Mouse (Mus musculus): ENCODE measurements at regions not wholly inside any gene's neighbourhood (a gene's known extent, or its start where the extent isn't known, plus 50 kb on each side); places are given as distances from the start of the nearest gene placed in this dataset.

GRCm38 (mm10) chr3:35299036-35299435 lies 454.9 kb upstream of the Atp11b start:
- DNase-seq (ENCODE audit: extremely low spot score in 1 of 2, low spot score in 1 of 2) = no peak

- DNase-seq (ENCODE audit: extremely low spot score in 1 of 2, low spot score in 1 of 2) = no peak
Measured at GRCm38 (mm10) chr3:35306013-35306412, 447.9 kb upstream of the Atp11b start.

- DNase-seq (ENCODE audit: extremely low spot score in 1 of 2, low spot score in 1 of 2) = no peak
Measured at GRCm38 (mm10) chr3:35314177-35314576, 439.7 kb upstream of the Atp11b start.

- DNase-seq (ENCODE audit: extremely low spot score in 1 of 2, low spot score in 1 of 2) = no peak
Measured at GRCm38 (mm10) chr3:35315162-35315561, 438.7 kb upstream of the Atp11b start.

- no peak for DNase-seq (ENCODE audit: extremely low spot score in 1 of 2, low spot score in 1 of 2)
Measured at GRCm38 (mm10) chr3:35318348-35318747, 435.6 kb upstream of the Atp11b start.

GRCm38 (mm10) chr3:35320844-35321393 lies 433.0 kb upstream of the Atp11b start:
- DNase-seq (ENCODE audit: extremely low spot score in 1 of 2, low spot score in 1 of 2) = no peak

- DNase-seq (ENCODE audit: extremely low spot score in 1 of 2, low spot score in 1 of 2) = no peak
Measured at GRCm38 (mm10) chr3:35321991-35322390, 431.9 kb upstream of the Atp11b start.

- DNase-seq (ENCODE audit: extremely low spot score in 1 of 2, low spot score in 1 of 2) = no peak
Measured at GRCm38 (mm10) chr3:35322899-35323298, 431.0 kb upstream of the Atp11b start.

GRCm38 (mm10) chr3:35323450-35324077 lies 430.3 kb upstream of the Atp11b start:
- DNase-seq (ENCODE audit: extremely low spot score in 1 of 2, low spot score in 1 of 2) = peak; percentile 44 to 76

GRCm38 (mm10) chr3:35324186-35324585 lies 429.7 kb upstream of the Atp11b start:
- no peak for DNase-seq (ENCODE audit: extremely low spot score in 1 of 2, low spot score in 1 of 2)

GRCm38 (mm10) chr3:35332534-35333272 lies 421.2 kb upstream of the Atp11b start:
- no peak for DNase-seq (ENCODE audit: extremely low spot score in 1 of 2, low spot score in 1 of 2)

- DNase-seq (ENCODE audit: extremely low spot score in 1 of 2, low spot score in 1 of 2) = no peak
Measured at GRCm38 (mm10) chr3:35334017-35334416, 419.9 kb upstream of the Atp11b start.

GRCm38 (mm10) chr3:35334546-35334945 lies 419.4 kb upstream of the Atp11b start:
- DNase-seq (ENCODE audit: extremely low spot score in 1 of 2, low spot score in 1 of 2) = no peak

- no peak for DNase-seq (ENCODE audit: extremely low spot score in 1 of 2, low spot score in 1 of 2)
Measured at GRCm38 (mm10) chr3:35335837-35336236, 418.1 kb upstream of the Atp11b start.

GRCm38 (mm10) chr3:35340525-35340924 lies 413.4 kb upstream of the Atp11b start:
- DNase-seq (ENCODE audit: extremely low spot score in 1 of 2, low spot score in 1 of 2) = no peak

GRCm38 (mm10) chr3:35340935-35341800 lies 412.7 kb upstream of the Atp11b start:
- peak; percentile 31 to 35 for DNase-seq (ENCODE audit: extremely low spot score in 1 of 2, low spot score in 1 of 2)

- DNase-seq (ENCODE audit: extremely low spot score in 1 of 2, low spot score in 1 of 2) = no peak
Measured at GRCm38 (mm10) chr3:35341840-35342239, 412.1 kb upstream of the Atp11b start.

GRCm38 (mm10) chr3:35342584-35342983 lies 411.3 kb upstream of the Atp11b start:
- DNase-seq (ENCODE audit: extremely low spot score in 1 of 2, low spot score in 1 of 2) = no peak

- DNase-seq (ENCODE audit: extremely low spot score in 1 of 2, low spot score in 1 of 2) = no peak
Measured at GRCm38 (mm10) chr3:35343936-35344335, 410.0 kb upstream of the Atp11b start.

- no peak for DNase-seq (ENCODE audit: extremely low spot score in 1 of 2, low spot score in 1 of 2)
Measured at GRCm38 (mm10) chr3:35349114-35349513, 404.8 kb upstream of the Atp11b start.

GRCm38 (mm10) chr3:35353442-35353841 lies 400.5 kb upstream of the Atp11b start:
- no peak for DNase-seq (ENCODE audit: extremely low spot score in 1 of 2, low spot score in 1 of 2)

All from layer of hippocampus, postnatal 25 days (tissue).